Mouse (Mus musculus): ENCODE measurements at regions not wholly inside any gene's neighbourhood (a gene's known extent, or its start where the extent isn't known, plus 50 kb on each side); places are given as distances from the start of the nearest gene placed in this dataset.

DNA sequence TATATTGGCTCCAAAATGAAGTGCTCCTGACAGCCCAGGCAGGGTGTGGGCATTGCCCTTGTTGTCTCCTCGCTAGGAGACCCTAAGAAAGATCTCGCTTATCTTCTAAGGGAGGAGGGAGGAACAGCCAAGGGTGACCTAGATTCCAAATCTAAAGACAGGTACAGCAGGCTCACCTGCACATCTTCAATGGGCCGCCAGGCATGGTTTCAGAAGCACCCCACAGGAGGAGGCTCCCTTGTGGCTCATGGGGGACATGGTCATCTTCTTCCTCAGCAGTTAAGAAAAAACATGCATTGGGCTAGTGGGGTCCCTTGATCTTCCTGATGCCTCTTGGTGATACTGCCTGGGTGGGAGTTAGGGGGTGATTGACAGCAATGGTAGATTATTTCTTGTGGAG is 71.0 kb upstream of the Mef2a start:
- TF ChIP-seq CTCF (IDR thresholded peaks at IDR 0.05) (no peak), EP300 (IDR thresholded peaks at IDR 0.05) (no peak)
